Comparison of ENCODE assay signal across 9 mouse cellular contexts in the genomic region with DNA sequence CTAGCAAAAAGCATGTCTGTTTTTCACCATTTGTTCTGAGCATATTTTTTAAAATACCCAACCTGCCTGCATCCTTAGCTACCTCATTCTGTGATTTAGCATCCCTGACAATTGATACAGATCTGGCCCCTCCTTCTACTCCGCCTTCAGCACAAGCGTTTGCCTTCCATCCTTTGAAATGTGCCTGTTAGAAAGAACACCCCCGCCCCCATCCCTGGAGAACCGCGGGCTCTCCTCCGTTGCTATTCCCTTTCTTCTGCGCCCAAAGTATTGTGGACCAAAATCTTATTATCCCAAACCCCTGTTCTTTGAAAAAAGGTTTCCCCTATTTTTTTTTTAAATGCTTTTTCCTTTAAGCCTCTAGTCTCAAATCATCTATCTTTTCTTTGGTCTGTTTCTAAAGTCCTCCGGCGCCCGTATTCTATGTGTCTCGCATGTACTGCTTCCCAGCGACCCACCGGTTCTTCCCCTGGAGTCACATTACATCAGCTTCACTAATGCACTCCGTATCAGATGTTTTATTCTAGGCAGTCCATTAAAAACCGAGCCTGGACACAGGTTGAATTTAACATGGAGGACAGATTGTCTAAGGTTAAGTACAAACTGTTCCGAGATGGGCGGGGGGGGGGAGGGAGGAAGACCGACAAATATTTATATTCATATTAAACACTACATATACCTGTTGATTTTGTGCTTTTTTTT. TPM values are rescaled to one million over a fixed set of nuclear protein-coding genes. Genes with fewer than 3 reads are reported as not detected.
DNase-seq lines count a peak whose midpoint lies in the region; ATAC-seq and TF ChIP-seq lines count a peak whose summit lies in the region.
"Had no signal": no experiment of that assay in that cellular context is flagged by ENCODE, and none has a peak within 500 bp of the region (broad histone marks: within the 10 kb centered on the region; RNA-seq: fewer than 3 reads in every experiment).

No protein-coding gene starts in this region.

- intact Hi-C loops in heart, adult 2 months (cut with DNase I): no loop called here

- peaks cover 2% of the 10 kb centered on the region for H3K4me1 ChIP-seq in heart, adult 2 months (ENCODE audit: control insufficient read depth, insufficient read depth, low read length)
- H3K4me1 ChIP-seq in limb, embryonic 13.5 days: peaks cover 22% of the 10 kb centered on the region

- no peak for TF ChIP-seq POLR2A in heart, adult 2 months (IDR thresholded peaks at IDR 0.05; ENCODE audit: insufficient read depth, low read depth, low read length)

- TF ChIP-seq EP300 in heart, adult 2 months (IDR thresholded peaks at IDR 0.05; ENCODE audit: insufficient read depth, low read depth, low read length): no peak

- no peaks in the 10 kb centered on the region for H3K36me3 ChIP-seq in heart, adult 2 months (ENCODE audit: control insufficient read depth, insufficient read depth, low read length)
- no peaks in the 10 kb centered on the region for H3K36me3 ChIP-seq in limb, embryonic 13.5 days

- WGBS in heart, adult 2 months: 6% methylated on average over 18 of the region's 18 CpGs
- WGBS in limb, embryonic 13.5 days: under 1% methylated on average over 18 of the region's 18 CpGs

- peaks cover 2% of the 10 kb centered on the region; the same call in 1 of the 2 replicates for H3K27me3 ChIP-seq in heart, adult 2 months (ENCODE audit: control insufficient read depth, insufficient read depth, low read length)
- peaks cover 34% of the 10 kb centered on the region for H3K27me3 ChIP-seq in limb, embryonic 13.5 days

- no peak overlapping the region for H3K27ac ChIP-seq in heart, adult 2 months
- H3K27ac ChIP-seq in limb, embryonic 13.5 days: no peak overlapping the region

- peak overlapping the region; percentile 49 for H3K4me3 ChIP-seq in heart, adult 2 months
- H3K4me3 ChIP-seq in limb, embryonic 13.5 days: peak overlapping the region; percentile 59
- H3K4me3 ChIP-seq: erythroblast, embryonic 14.5 days had no signal

- H3K9ac ChIP-seq in heart, adult 2 months (ENCODE audit: low read depth, low read length): no peak overlapping the region
- no peak overlapping the region for H3K9ac ChIP-seq in limb, embryonic 13.5 days

- no peak for TF ChIP-seq CTCF in heart, adult 2 months (IDR thresholded peaks at IDR 0.05)

- no peaks in the 10 kb centered on the region for H3K79me2 ChIP-seq in heart, adult 2 months (replicated peaks; ENCODE audit: control insufficient read depth, insufficient read depth, low read length)

- DNase-seq in heart, adult 2 months: no peak
- DNase-seq in heart, adult 8-10 months (ENCODE audit: low spot score): no peak
- DNase-seq in cerebellum, adult 11-12 months: peak; percentile 22
- peak; percentile 49 to 56 for DNase-seq in frontal cortex, postnatal 10 days (ENCODE audit: low spot score in 2 of 2)
- peak; percentile 66 to 75 for DNase-seq in right cerebral cortex, adult 2 months (ENCODE audit: low spot score in 2 of 2)
- no peak for DNase-seq in c-Kit-positive CD71-positive TER-119-positive erythroid progenitor cells, embryonic 14.5 days (ENCODE audit: low spot score)
- no peak for DNase-seq in B cell, adult 2 months

- H3K4me2 ChIP-seq in limb, embryonic 13.5 days (replicated peaks): peak overlapping the region; percentile 99

- H3K9me3 ChIP-seq in limb, embryonic 13.5 days: no peaks in the 10 kb centered on the region

- no peak for ATAC-seq in limb, embryonic 13.5 days (ENCODE audit: low FRiP score, low read depth)

RNA-seq across cellular contexts. Expression of a gene that starts 0.6 kb away (rescaled TPM):
- 10 to 100 TPM in 1 of 2 experiments, 1 to 10 TPM in 1; 7.2 to 10.3 TPM for total RNA-seq in heart, adult 2 months (2021)
- polyA plus RNA-seq in heart, adult 2 months (2012; rRNA removed): 13.4 and 20.8 TPM in 2 replicates
- 1 to 10 TPM; 5.5 to 9.9 (median 8.5) TPM for total RNA-seq in heart, adult 8-10 months (2022)
- 95.3 and 95.8 TPM in 2 replicates for polyA plus RNA-seq in limb, embryonic 13.5 days (2015; fragmentation: Nextera tagmentation; extraction: Ambion mirVana)
- polyA plus RNA-seq: erythroblast, embryonic 14.5 days had no signal

RNA-seq across cellular contexts. Expression of a gene that starts 56.8 kb away (rescaled TPM):
- total RNA-seq in heart, adult 2 months (2021): 10 to 100 TPM; 39.9 to 40.0 TPM
- polyA plus RNA-seq in heart, adult 2 months (2012; rRNA removed): 26.7 and 32.4 TPM in 2 replicates
- total RNA-seq in heart, adult 8-10 months (2022): 10 to 100 TPM; 36.6 to 56.3 (median 46.4) TPM
- 60.2 and 63.9 TPM in 2 replicates for polyA plus RNA-seq in limb, embryonic 13.5 days (2015; fragmentation: Nextera tagmentation; extraction: Ambion mirVana)

Comparison
In these comparisons a context has a peak if more than half of its experiments do, and no peak if none do; other contexts are left out.
1. DNase-seq: peak in cerebellum, adult 11-12 months (single experiment), frontal cortex, postnatal 10 days (2 of 2) and right cerebral cortex, adult 2 months (2 of 2); none in heart, adult 2 months (0 of 2), heart, adult 8-10 months (single experiment), c-Kit-positive CD71-positive TER-119-positive erythroid progenitor cells, embryonic 14.5 days (single experiment) and B cell, adult 2 months (0 of 2).